Mouse (Mus musculus) small intestine, adult 10 weeks (tissue): Measurements from ENCODE around the gene Ugt2b35. TPM values are rescaled to one million over a fixed set of nuclear protein-coding genes. Genes with fewer than 3 reads are reported as not detected.

Experiments
- polyA plus RNA-seq: library from polyadenylated mRNA; stranded (reverse); fragments of 350-450 nt; fragmentation: Illumina TruSeq; extraction: RNeasy Lipid Tissue Mini Kit (QIAGEN cat#74804); gene quantifications from one replicate; pipeline ENCODE4 v1.2.3, GENCODE M21; 2014; ENCODE audit warnings: low replicate concordance

Ugt2b35 gene
- polyA plus RNA-seq: 247 TPM

DNA sequence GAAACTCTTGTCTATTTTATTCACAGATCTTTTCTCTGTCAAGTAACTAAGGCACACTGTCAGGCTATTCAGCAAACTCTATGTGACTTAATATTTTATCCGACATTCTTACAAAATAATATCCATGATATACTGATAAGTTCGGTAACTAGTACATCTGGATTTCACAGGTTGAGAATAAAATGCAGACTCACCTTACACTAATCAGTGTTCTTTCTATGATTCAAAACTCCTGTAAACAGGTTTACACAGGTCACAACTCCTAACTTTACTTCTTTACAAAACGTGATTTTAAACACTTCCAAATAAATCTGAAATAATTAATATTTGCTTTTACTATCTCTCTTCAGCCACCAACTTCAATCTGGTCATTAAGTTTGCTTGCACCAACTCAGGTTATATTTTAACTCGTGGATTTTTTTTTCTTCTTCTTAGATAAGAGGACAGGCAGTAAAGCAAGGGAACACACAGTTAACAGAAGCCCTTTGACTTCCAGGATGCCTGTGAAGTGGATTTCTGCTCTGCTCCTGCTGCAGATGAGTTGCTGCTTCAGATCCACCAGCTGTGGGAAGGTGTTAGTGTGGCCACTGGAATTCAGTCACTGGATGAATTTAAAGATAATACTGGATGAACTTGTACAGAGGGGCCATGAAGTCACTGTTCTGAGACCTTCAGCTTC, at the start of gene Ugt2b35:
Gene Ugt2b35, plus strand, starts transcription at position 466 of the 679 bp plus-strand sequence.

Other genes starting within 250 kb of the Ugt2b35 start
- 213 TPM for gene Ythdc1, start 196.6 kb upstream of the Ugt2b35 start, polyA plus RNA-seq
- 3,306 TPM for gene Ugt2b34, start 93.9 kb upstream of the Ugt2b35 start, polyA plus RNA-seq
- 0.89 TPM for gene Ugt2b1, start 74.3 kb upstream of the Ugt2b35 start, polyA plus RNA-seq
- 68.7 TPM for gene Ugt2b36, start 91.7 kb downstream of the Ugt2b35 start, polyA plus RNA-seq
- gene Ugt2b5, start 139.5 kb downstream of the Ugt2b35 start, polyA plus RNA-seq: 477 TPM